Mouse (Mus musculus): ENCODE measurements at regions not wholly inside any gene's neighbourhood (a gene's known extent, or its start where the extent isn't known, plus 50 kb on each side); places are given as distances from the start of the nearest gene placed in this dataset.

GRCm38 (mm10) chr4:123990293-123991185 is 72.7 kb upstream of the 4930535I16Rik start:
- peak; percentile 13 for DNase-seq (ENCODE audit: low spot score)

Data from layer of hippocampus, adult 11-12 months (tissue).